Mouse (Mus musculus) lung, postnatal 0 days (tissue): ENCODE data around the gene Hexdc. TPM values are rescaled to one million over a fixed set of nuclear protein-coding genes. Genes with fewer than 3 reads are reported as not detected.

Source experiments
- ATAC-seq: fragments of 200-750 bp; cut with Nextera tagmentation; 2 replicates; pipeline ENCODE4 v1.8.0; 2017; ENCODE audit warnings: moderate library complexity
- DNase-seq: peaks from one replicate; pipeline ENCODE4 v3.0.0-alpha.2; 2016; ENCODE audit warnings: low spot score
- H3K27ac ChIP-seq: fragments of 300-500 bp; sonication (generic); 2 replicates; pipeline ENCODE4 v1.5.1; 2014; ENCODE audit warnings: antibody characterized with exemption, mild to moderate bottlenecking, low read length, mixed read lengths
- H3K27me3 ChIP-seq: fragments of 300-500 bp; sonication (generic); replicated peaks from 2 replicates; pipeline ENCODE4 v1.6.1; 2014; ENCODE audit warnings: low read length, mixed read lengths; ENCODE audit not compliant: insufficient read depth
- H3K36me3 ChIP-seq: fragments of 300-500 bp; sonication (generic); 2 replicates; pipeline ENCODE4 v1.6.1; 2014; ENCODE audit warnings: low read length, mixed read lengths; ENCODE audit not compliant: insufficient read depth
- H3K4me1 ChIP-seq: fragments of 300-500 bp; sonication (generic); 2 replicates; pipeline ENCODE4 v1.6.1; 2014; ENCODE audit warnings: antibody characterized with exemption, low read depth, low read length, mixed read lengths; ENCODE audit not compliant: insufficient read depth
- H3K4me2 ChIP-seq: fragments of 300-500 bp; sonication (generic); replicated peaks from 2 replicates; pipeline ENCODE4 v1.6.1; 2014; ENCODE audit warnings: low read depth, mild to moderate bottlenecking, low read length, moderate library complexity, mixed read lengths
- H3K4me3 ChIP-seq: fragments of 300-500 bp; sonication (generic); 2 replicates; pipeline ENCODE4 v1.5.1; 2014; ENCODE audit warnings: low read depth, low read length
- H3K9ac ChIP-seq: fragments of 300-500 bp; sonication (generic); replicated peaks from 2 replicates; pipeline ENCODE4 v1.6.1; 2014; ENCODE audit warnings: low read depth, mild to moderate bottlenecking
- H3K9me3 ChIP-seq: fragments of 300-500 bp; sonication (generic); 2 replicates; pipeline ENCODE4 v1.6.1; 2016; ENCODE audit warnings: low read length, mixed read lengths
- CTCF ChIP-seq: IDR thresholded peaks from 2 replicates; pipeline ENCODE4 v1.5.1; 2016; ENCODE audit warnings: antibody characterized with exemption, mild to moderate bottlenecking
- EP300 ChIP-seq: IDR thresholded peaks from 2 replicates; pipeline ENCODE4 v1.6.1; 2016; ENCODE audit warnings: antibody characterized with exemption, mild to moderate bottlenecking, control low read depth
- WGBS: fragments of 180-500 bp; shearing (Covaris S2); extraction: QIAGEN DNeasy Blood & Tissue Kit; methylation state at CpG from one replicate; pipeline ENCODE4 v1.1.7; 2014; 5-methylcytosine and 5-hydroxymethylcytosine counted together
- polyA plus RNA-seq: library from polyadenylated mRNA; unstranded; fragments of >200 nt; fragmentation: Nextera tagmentation; extraction: Ambion mirVana; gene quantifications from 2 replicates; pipeline ENCODE4 v1.2.1, GENCODE M21; 2015

Gene Hexdc
- polyA plus RNA-seq, 1 experiment from 2014 or later = 4.5 TPM

DNA sequence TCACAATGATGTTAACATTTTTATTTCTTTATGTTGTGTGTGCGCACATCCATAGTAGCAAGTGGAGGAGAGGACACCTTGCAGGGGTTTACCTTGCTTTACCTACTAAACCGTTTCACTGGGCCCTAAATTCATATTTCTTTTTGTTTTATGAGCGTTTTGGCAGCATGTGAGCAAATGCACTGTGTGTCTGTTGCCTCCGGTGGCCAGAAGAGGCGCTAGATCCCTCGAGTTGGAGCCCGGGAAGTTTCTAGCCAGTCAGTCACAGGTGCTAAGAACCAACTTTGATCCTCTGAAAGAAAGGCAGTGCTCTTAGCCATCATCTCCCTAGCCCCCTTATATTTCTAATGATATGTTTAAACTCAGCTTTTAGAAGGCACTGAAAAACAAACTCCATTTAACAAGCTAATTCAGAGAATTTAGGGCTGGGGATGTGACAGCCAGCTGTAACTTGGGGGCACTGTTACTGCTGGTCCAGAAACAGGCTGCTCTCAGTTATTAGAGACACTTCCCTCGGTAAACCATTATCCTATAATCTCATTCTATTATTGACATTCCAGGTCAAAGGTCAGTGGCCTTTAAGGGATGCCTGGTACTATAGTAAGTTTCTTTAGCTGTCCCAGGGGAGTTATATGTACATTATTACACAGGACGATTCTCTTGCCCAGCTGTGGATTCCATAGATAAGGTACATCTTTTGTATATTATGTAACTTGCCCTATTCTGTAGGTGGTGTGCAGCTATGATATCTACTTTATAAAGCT, 31.4 kb downstream of the Hexdc start:
- WGBS = 28% methylated on average over 9 of the region's 9 CpGs

DNA sequence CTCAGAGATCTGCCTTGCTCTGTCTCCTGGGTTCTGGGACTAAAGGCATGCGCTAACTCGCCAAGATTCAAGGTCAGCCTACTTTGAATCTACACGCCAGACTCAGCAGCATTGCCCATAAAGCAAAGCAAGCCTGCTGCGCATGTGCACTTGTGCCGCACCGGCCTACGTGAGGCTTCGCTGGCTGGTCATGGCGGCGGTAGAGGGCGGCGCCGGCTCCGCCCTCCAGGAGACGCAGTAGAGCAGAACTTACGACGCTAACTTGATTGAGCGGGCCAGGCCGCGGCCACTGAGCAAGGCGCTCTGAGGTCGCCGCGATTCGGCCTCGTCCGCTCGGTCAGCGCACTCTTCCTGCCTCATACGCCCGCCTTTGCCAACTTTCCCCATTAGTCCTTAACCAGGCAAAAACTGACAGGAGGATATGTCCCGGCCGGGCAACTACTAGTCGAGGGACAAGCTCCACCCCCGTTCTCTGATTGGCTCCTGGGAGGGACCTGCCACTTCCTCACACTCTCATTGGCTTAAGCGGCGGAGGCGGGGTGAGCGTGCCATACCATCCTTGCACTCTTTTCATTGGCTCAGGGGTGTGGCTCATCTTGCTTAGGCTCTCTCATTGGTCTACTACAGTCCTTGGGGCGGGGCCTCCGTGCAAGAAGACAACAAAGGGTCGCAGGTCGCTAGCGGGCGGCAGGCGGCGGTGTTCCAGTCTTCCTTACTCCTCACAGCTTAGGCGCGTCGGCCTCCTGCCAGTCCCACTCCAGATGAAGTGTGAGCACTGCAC, 32.5 kb downstream of the Hexdc start, which contains the start of gene Narf:
TSS of gene Narf (plus strand) at position 690 of the 781 bp plus-strand sequence.
- Histone ChIP-seq H3K4me1 (peaks cover 5% of the 10 kb centered on the region; the same call in 1 of the 2 replicates), H3K4me3 (peak within 1 kb of the TSS; percentile 77), H3K9me3 (no peaks in the 10 kb centered on the region), H3K9ac (peak within 1 kb of the TSS; percentile 73), H3K27me3 (no peaks in the 10 kb centered on the region), H3K27ac (peak within 1 kb of the TSS; percentile 99), H3K4me2 (peak within 1 kb of the TSS; percentile 80), H3K36me3 (peaks cover 4% of the 10 kb centered on the region; the same call in 1 of the 2 replicates)
- ATAC-seq (peak; percentile 99), DNase-seq (peak; percentile 100)
- WGBS = 2% methylated on average over 50 of the region's 50 CpGs
- TF ChIP-seq EP300 (no peak), CTCF (peak; percentile 83)

More for the DNA sequence above, 31.4 kb downstream of the Hexdc start:
- no peaks in the 10 kb centered on the region for H3K9me3 ChIP-seq
- no peak for ATAC-seq
- H3K27me3 ChIP-seq = no peaks in the 10 kb centered on the region
- H3K27ac ChIP-seq = peak overlapping the region; percentile 99
- H3K9ac ChIP-seq = no peak overlapping the region
- peaks cover 4% of the 10 kb centered on the region; the same call in 1 of the 2 replicates for H3K36me3 ChIP-seq
- peak; percentile 60 for DNase-seq
- TF ChIP-seq EP300 = no peak
- peak; percentile 69 for TF ChIP-seq CTCF
- H3K4me3 ChIP-seq = no peak overlapping the region
- no peak overlapping the region for H3K4me2 ChIP-seq
- H3K4me1 ChIP-seq = peaks cover 5% of the 10 kb centered on the region; the same call in 1 of the 2 replicates

DNA sequence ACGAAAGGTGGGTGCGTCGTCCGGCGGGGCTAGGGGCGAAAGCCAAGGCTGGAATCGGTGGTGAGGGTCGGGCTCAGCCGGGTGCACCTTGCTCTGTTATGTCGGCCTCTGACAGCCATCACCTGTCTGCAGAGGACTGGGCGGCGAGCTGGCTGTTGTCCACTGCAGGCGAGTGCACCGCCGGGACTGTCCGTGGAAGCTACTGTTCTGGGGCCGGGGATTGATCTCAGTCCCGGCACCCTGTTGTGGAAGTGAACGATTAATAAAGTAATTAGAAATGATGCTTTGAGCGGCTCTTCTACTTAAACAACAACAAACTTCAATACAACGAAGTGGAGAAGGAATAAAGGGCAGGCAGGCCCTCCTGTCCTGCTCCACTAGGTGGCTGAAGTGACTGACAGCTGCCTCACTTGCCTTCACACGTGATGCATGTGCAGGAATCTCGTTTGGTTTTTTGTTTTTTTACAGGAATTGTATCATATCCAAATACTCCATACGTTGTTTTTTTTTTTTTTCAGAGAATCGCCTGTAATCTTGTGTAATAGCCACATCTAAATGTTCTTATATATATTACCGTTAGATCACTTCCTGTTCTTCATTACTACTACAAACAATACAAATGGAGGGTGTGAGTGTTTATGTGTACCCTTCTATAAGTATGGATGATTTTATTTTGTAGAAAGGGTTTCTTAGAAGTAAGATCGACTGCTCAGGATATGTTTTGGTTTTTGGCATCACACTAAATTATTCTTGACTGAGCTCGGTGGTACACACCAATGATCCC, 33.3 kb downstream of the Hexdc start:
- WGBS = 2% methylated on average over 28 of the region's 28 CpGs
- peaks cover 4% of the 10 kb centered on the region; the same call in 1 of the 2 replicates for H3K36me3 ChIP-seq
- DNase-seq = peak; percentile 75
- H3K9ac ChIP-seq = peak overlapping the region; percentile 73
- peak overlapping the region; percentile 99 for H3K27ac ChIP-seq
- peaks cover 5% of the 10 kb centered on the region; the same call in 1 of the 2 replicates for H3K4me1 ChIP-seq
- H3K4me2 ChIP-seq = peak overlapping the region; percentile 80
- H3K4me3 ChIP-seq = peak overlapping the region; percentile 77
- no peaks in the 10 kb centered on the region for H3K9me3 ChIP-seq
- H3K27me3 ChIP-seq = no peaks in the 10 kb centered on the region
- peak; percentile 16; the same call in 1 of the 2 replicates for ATAC-seq
- no peak for TF ChIP-seq EP300
- peak; percentile 65 for TF ChIP-seq CTCF

DNA sequence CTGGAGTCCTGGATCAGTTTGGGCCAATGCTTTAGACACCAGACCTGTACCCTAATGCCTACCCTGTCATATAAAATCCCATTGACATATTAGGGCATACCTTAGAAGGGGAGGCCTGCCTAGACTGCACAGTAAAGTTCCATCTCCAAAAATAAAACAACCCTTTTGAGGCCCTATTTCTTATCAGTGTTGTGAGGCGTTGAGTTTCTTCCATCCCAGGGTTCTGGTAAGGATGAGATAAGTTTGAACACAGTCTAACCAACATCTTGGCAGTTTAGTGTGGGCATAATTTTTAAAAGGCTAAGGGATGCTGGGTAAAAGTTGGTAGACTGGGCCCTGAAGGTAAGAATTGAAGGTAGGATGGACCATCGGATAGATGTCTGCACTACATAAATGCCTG, 35.4 kb downstream of the Hexdc start:
- Histone ChIP-seq H3K36me3 (peaks cover 10% of the 10 kb centered on the region), H3K4me3 (no peak overlapping the region), H3K4me1 (peaks cover 5% of the 10 kb centered on the region; the same call in 1 of the 2 replicates), H3K4me2 (no peak overlapping the region), H3K9ac (no peak overlapping the region), H3K9me3 (no peaks in the 10 kb centered on the region), H3K27ac (no peak overlapping the region), H3K27me3 (no peaks in the 10 kb centered on the region)
- TF ChIP-seq EP300 (no peak), CTCF (no peak)
- ATAC-seq (no peak), DNase-seq (no peak)
- WGBS = 88% methylated on average over 2 of the region's 2 CpGs

DNA sequence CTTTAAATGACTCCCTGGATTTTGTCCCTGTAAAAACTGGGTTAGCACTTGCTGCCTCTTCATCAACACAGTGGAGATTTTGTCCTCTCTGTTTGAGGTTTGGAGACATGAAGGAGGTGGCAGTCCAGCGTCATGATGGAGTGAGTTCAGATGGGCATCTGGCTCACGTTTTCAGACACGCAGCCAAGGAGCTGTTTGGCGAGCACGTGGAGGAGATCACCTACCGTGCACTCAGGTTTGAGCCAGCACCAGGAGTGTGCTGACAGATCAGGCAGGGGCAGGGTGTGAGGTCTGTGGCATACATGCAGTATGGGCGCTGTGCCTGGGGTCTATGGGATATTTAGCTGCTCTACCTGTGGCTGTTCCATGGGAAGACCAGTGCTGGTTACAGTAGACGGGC, 46.0 kb downstream of the Hexdc start:
- no peak for TF ChIP-seq CTCF
- TF ChIP-seq EP300 = no peak
- Histone ChIP-seq H3K4me2 (no peak overlapping the region), H3K27ac (no peak overlapping the region), H3K36me3 (peaks cover 72% of the 10 kb centered on the region), H3K27me3 (no peaks in the 10 kb centered on the region), H3K9ac (no peak overlapping the region), H3K9me3 (no peaks in the 10 kb centered on the region), H3K4me1 (no peaks in the 10 kb centered on the region), H3K4me3 (no peak overlapping the region)
- no peak for DNase-seq
- ATAC-seq = no peak
- 88% methylated on average over 8 of the region's 8 CpGs for WGBS
